Comparison of ENCODE assay signal across 8 mouse cellular contexts in genomic region chr7:144469908-144470544, GRCm38 (mm10). TPM values are rescaled to one million over a fixed set of nuclear protein-coding genes. Genes with fewer than 3 reads are reported as not detected.
DNase-seq lines count a peak whose midpoint lies in the region; ATAC-seq lines count a peak whose summit lies in the region.

No protein-coding gene starts in this region.

- ATAC-seq in intestine, embryonic 16.5 days, result peak; percentile 31; the same call in 1 of the 2 replicates

- no peaks in the 10 kb centered on the region for H3K27me3 ChIP-seq in intestine, embryonic 16.5 days (replicated peaks; ENCODE audit: control insufficient read depth, insufficient read depth, low read length)

- DNase-seq in cerebellum, adult 11 months, result peak; percentile 16
- no peak for DNase-seq in cerebellum, postnatal 10 days
- peak; percentile 27 for DNase-seq in urinary bladder, postnatal 25 days (ENCODE audit: low spot score)
- DNase-seq in urinary bladder, postnatal 10 days (ENCODE audit: low spot score), result no peak
- DNase-seq in mesoderm, embryonic 11.5 days (ENCODE audit: low read depth, low spot score), result peak; percentile 23
- DNase-seq in right cerebral cortex, postnatal 10 days (ENCODE audit: low spot score in 2 of 2), result no peak
- DNase-seq in thymus, postnatal 4 days, result no peak

- H3K4me2 ChIP-seq in intestine, embryonic 16.5 days (ENCODE audit: low read depth, low read length), result peak overlapping the region; percentile 72

- 1% methylated on average over 31 of the region's 31 CpGs for whole genome bisulfite sequencing in intestine, embryonic 16.5 days

- H3K4me1 ChIP-seq in intestine, embryonic 16.5 days (ENCODE audit: control insufficient read depth, insufficient read depth, low read length), result peaks cover 23% of the 10 kb centered on the region

- H3K9me3 ChIP-seq in intestine, embryonic 16.5 days (ENCODE audit: control insufficient read depth, low read length), result no peaks in the 10 kb centered on the region

- peak overlapping the region; percentile 94 for H3K9ac ChIP-seq in intestine, embryonic 16.5 days (ENCODE audit: low read depth, low read length)

- peak overlapping the region; percentile 87 for H3K27ac ChIP-seq in intestine, embryonic 16.5 days (ENCODE audit: low read length)

- H3K4me3 ChIP-seq in intestine, embryonic 16.5 days (ENCODE audit: low read length), result peak overlapping the region; percentile 78

- peaks cover 7% of the 10 kb centered on the region; the same call in 1 of the 2 replicates for H3K36me3 ChIP-seq in intestine, embryonic 16.5 days (ENCODE audit: control insufficient read depth, insufficient read depth, low read length)

RNA-seq across cellular contexts. Expression of gene Cttn, which starts 0.8 kb away (rescaled TPM):
- polyA plus RNA-seq in intestine, embryonic 16.5 days (2015; fragmentation: Nextera tagmentation; extraction: Ambion mirVana), result 150 and 155 TPM in 2 replicates

Comparison
In these comparisons a context has a peak if more than half of its experiments do, and no peak if none do; other contexts are left out.
1. DNase-seq: peak in cerebellum, adult 11 months (single experiment), urinary bladder, postnatal 25 days (single experiment) and mesoderm, embryonic 11.5 days (single experiment); none in cerebellum, postnatal 10 days (0 of 2), urinary bladder, postnatal 10 days (single experiment), right cerebral cortex, postnatal 10 days (0 of 2) and thymus, postnatal 4 days (single experiment).